Mouse (Mus musculus) bone marrow, adult 2 months (tissue): ENCODE data around the gene Rspry1.

Experiments used
- CTCF ChIP-seq: fragments of 200-500 bp; IDR thresholded peaks from 2 replicates; pipeline ENCODE4 v1.5.1; 2011; ENCODE audit warnings: low read length, control low read depth; ENCODE audit not compliant: control insufficient read depth, insufficient read depth
- POLR2A ChIP-seq: fragments of 200-500 bp; IDR thresholded peaks from 2 replicates; pipeline ENCODE4 v1.6.1; 2011; ENCODE audit warnings: low read depth, mild to moderate bottlenecking, control low read depth, low read length, borderline replicate concordance; ENCODE audit not compliant: control insufficient read depth

- TF ChIP-seq CTCF (no peak), POLR2A (no peak)
Measured at GRCm38 (mm10) chr8:94675923-94676322, 74.2 kb downstream of the Rspry1 start.
